Mouse (Mus musculus): ENCODE results near the gene Hoxa9.

DNA sequence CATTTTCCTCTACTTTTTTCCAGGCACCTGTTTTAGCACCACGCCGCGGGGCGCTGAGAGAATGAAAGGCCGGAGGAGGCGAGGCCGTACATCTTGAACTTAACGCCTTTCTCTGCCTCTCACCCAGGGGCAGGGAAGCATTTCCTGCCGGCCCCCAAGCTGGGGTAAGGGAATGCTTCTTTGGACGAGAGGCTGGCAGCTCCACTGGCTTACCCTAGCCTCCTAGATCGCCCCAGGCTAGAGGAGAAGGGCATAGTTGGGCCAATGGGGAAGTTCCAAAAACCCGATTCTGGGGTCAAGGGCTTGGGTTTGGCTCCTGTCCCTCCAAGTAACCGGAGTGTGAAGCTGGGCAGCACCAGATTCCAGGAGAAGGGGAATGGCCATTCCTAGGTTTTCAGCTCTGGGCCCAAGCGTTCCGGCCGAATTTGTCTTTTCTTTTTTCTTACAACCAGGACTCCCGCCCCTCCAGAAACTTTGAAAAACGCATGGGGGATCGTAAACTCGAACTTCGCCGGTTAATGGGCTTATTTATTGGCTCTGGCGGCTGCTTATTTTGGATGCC, 2.2 kb upstream of the Hoxa9 start:
- TF ChIP-seq CTCF (IDR thresholded peaks at IDR 0.05; ENCODE audit: borderline replicate concordance, insufficient read depth, low read length) (no peak), POLR2A (IDR thresholded peaks at IDR 0.05; ENCODE audit: low read depth, low read length) (no peak)
